13 mouse cellular contexts compared by ENCODE assay signal in genomic region chr7:79269866-79270265, GRCm38 (mm10). TPM values are rescaled to one million over a fixed set of nuclear protein-coding genes. Genes with fewer than 3 reads are reported as not detected.
DNase-seq lines count a peak whose midpoint lies in the region; ATAC-seq and TF ChIP-seq lines count a peak whose summit lies in the region.
"Had no signal": no experiment of that assay in that cellular context is flagged by ENCODE, and none has a peak within 500 bp of the region (broad histone marks: within the 10 kb centered on the region; RNA-seq: fewer than 3 reads in every experiment).

No protein-coding gene starts in this region.

- peaks cover 4% of the 10 kb centered on the region for H3K36me3 ChIP-seq in G1E (replicated peaks)
- no peaks in the 10 kb centered on the region for H3K36me3 ChIP-seq in liver, embryonic 16.5 days (ENCODE audit: control insufficient read depth, insufficient read depth)
- H3K36me3 ChIP-seq: heart, embryonic 15.5 days; midbrain, embryonic 12.5 days had no signal

- no peaks in the 10 kb centered on the region for H3K9me3 ChIP-seq in G1E (replicated peaks)
- no peaks in the 10 kb centered on the region for H3K9me3 ChIP-seq in liver, embryonic 16.5 days (replicated peaks; ENCODE audit: control insufficient read depth, low read length)
- H3K9me3 ChIP-seq: heart, embryonic 15.5 days; midbrain, embryonic 12.5 days had no signal

- ATAC-seq in G1E (ENCODE audit: extremely low read depth, insufficient number of reproducible peaks, low FRiP score, poor library complexity, severe bottlenecking): peak; percentile 47
- ATAC-seq in liver, embryonic 16.5 days (ENCODE audit: low read depth): peak; percentile 45
- ATAC-seq: inflammation-experienced regulatory T-cells, adult 6 months had no signal

- DNase-seq in adrenal gland, postnatal 14 days: peak; percentile 61
- no peak for DNase-seq in adrenal gland, postnatal 10 days
- peak; percentile 73 for DNase-seq in G1E (ENCODE audit: low spot score)
- peak; percentile 57 for DNase-seq in fat pad, adult 2 months (ENCODE audit: extremely low read depth, low read depth, low spot score)
- DNase-seq in ovary, postnatal 14 days (ENCODE audit: low spot score): no peak
- DNase-seq in urinary bladder, postnatal 25 days (ENCODE audit: low spot score): no peak
- no peak for DNase-seq in right cerebral cortex, postnatal 14 days
- DNase-seq: cerebellum, postnatal 14 days; layer of hippocampus, adult 9-11 months had no signal

- 0% methylated on average over 1 of the region's 1 CpGs for WGBS in liver, embryonic 16.5 days (ENCODE audit: insufficient replicate concordance)

- H3K4me1 ChIP-seq in G1E (ENCODE audit: insufficient read depth, low read depth, low read length): peaks cover 76% of the 10 kb centered on the region
- peaks cover 65% of the 10 kb centered on the region for H3K4me1 ChIP-seq in liver, embryonic 16.5 days (ENCODE audit: control insufficient read depth, low read depth, low read length)

- H3K4me2 ChIP-seq in liver, embryonic 16.5 days (ENCODE audit: low read depth, low read length): peak overlapping the region; percentile 62
- H3K4me2 ChIP-seq: heart, embryonic 15.5 days; midbrain, embryonic 12.5 days had no signal

- H3K4me3 ChIP-seq in G1E (ENCODE audit: low read depth, low read length): no peak overlapping the region; the same call in 1 of the 2 replicates
- peak overlapping the region; percentile 26 for H3K4me3 ChIP-seq in liver, embryonic 16.5 days (ENCODE audit: low read depth, low read length)
- H3K4me3 ChIP-seq: heart, embryonic 15.5 days; midbrain, embryonic 12.5 days had no signal

- H3K27me3 ChIP-seq in G1E (ENCODE audit: insufficient read depth, low read length): no peaks in the 10 kb centered on the region
- H3K27me3 ChIP-seq in liver, embryonic 16.5 days (ENCODE audit: control insufficient read depth, insufficient read depth, low read depth, low read length): no peaks in the 10 kb centered on the region
- H3K27me3 ChIP-seq: heart, embryonic 15.5 days had no signal

- no peak for TF ChIP-seq CTCF in G1E (IDR thresholded peaks at IDR 0.05; ENCODE audit: low read depth, low read length)

- H3K9ac ChIP-seq in liver, embryonic 16.5 days (ENCODE audit: low read depth, low read length): peak overlapping the region; percentile 50
- H3K9ac ChIP-seq: heart, embryonic 15.5 days; midbrain, embryonic 12.5 days had no signal

- H3K27ac ChIP-seq in liver, embryonic 16.5 days (ENCODE audit: low read length): peak overlapping the region; percentile 87
- H3K27ac ChIP-seq: heart, embryonic 15.5 days; midbrain, embryonic 12.5 days had no signal

RNA-seq across cellular contexts. Expression of gene Abhd2, which starts 3.1 kb away (rescaled TPM):
- total RNA-seq in adrenal gland, postnatal 14 days (2021): 485 and 569 TPM in 2 replicates
- 100 to 1,000 TPM; 247 to 382 TPM for total RNA-seq in adrenal gland, postnatal 10 days (2021)
- total RNA-seq in G1E (2014; fragmentation: Nextera tagmentation) (68.8 and 69.2 TPM in 2 replicates), G1E (2017) (31.9 and 33.8 TPM in 2 replicates)
- polyA plus RNA-seq in G1E (2012): 8.3 and 9.1 TPM in 2 replicates
- polyA plus RNA-seq in liver, embryonic 16.5 days (2015; fragmentation: Nextera tagmentation; extraction: Ambion mirVana): 13.1 and 14.4 TPM in 2 replicates

Comparison
In these comparisons a context has a peak if more than half of its experiments do, and no peak if none do; other contexts are left out.
1. DNase-seq: peak in adrenal gland, postnatal 14 days (single experiment), G1E (single experiment) and fat pad, adult 2 months (single experiment); none in adrenal gland, postnatal 10 days (single experiment), ovary, postnatal 14 days (single experiment), urinary bladder, postnatal 25 days (single experiment) and right cerebral cortex, postnatal 14 days (single experiment).